ENCODE assay signal across 21 mouse cellular contexts in genomic region chr16:24567562-24567961, GRCm38 (mm10).
DNase-seq lines count a peak whose midpoint lies in the region; ATAC-seq and TF ChIP-seq lines count a peak whose summit lies in the region.
"Had no signal": no experiment of that assay in that cellular context is flagged by ENCODE, and none has a peak within 500 bp of the region (broad histone marks: within the 10 kb centered on the region; RNA-seq: fewer than 3 reads in every experiment).

No protein-coding gene starts in this region.

- no peak for TF ChIP-seq POLR2A in lung, adult 2 months (IDR thresholded peaks at IDR 0.05; ENCODE audit: borderline replicate concordance, extremely low read depth, low read depth, low read length)

- no peak for ATAC-seq in heart, embryonic 11.5 days (replicated peaks; ENCODE audit: insufficient number of reproducible peaks, low FRiP score, low TSS enrichment)
- no peak for ATAC-seq in lung, postnatal 0 days
- ATAC-seq: forebrain, postnatal 0 days; hindbrain, embryonic 16.5 days; intestine, embryonic 15.5 days; Patski had no signal

- 0 out of 2 replicates have a peak overlapping the region, but pooled peaks have one; percentile 10 for H3K27ac ChIP-seq in heart, embryonic 11.5 days (ENCODE audit: low read depth, low read length)
- peak overlapping the region; percentile 3; the same call in 1 of the 2 replicates for H3K27ac ChIP-seq in lung, postnatal 0 days (ENCODE audit: low read length)
- no peak overlapping the region for H3K27ac ChIP-seq in ES-E14 (ENCODE audit: insufficient read depth, low read depth, low read length, poor library complexity, severe bottlenecking)
- H3K27ac ChIP-seq: embryonic facial prominence, embryonic 13.5 days; heart, adult 2 months; hindbrain, embryonic 10.5 days; hindbrain, embryonic 13.5 days; intestine, embryonic 15.5 days had no signal

- in situ Hi-C loops in ES-E14 (cut with MboI; ENCODE audit: low sequenced_read_pairs in 2 of 2, unreplicated experiment in 2 of 2) = no loop called here

- TF ChIP-seq CTCF in lung, postnatal 0 days (IDR thresholded peaks at IDR 0.05) = no peak
- TF ChIP-seq CTCF in lung, adult 2 months (IDR thresholded peaks at IDR 0.05; ENCODE audit: insufficient read depth, low read length) = no peak

- no peak for DNase-seq in heart, postnatal 4 days
- no peak for DNase-seq in lung, postnatal 0 days (ENCODE audit: low spot score)
- no peak for DNase-seq in lung, adult 2 months
- DNase-seq in 3T3-L1 (ENCODE audit: low read depth, low spot score) = peak; percentile 53
- DNase-seq in ES-E14 (ENCODE audit: low read depth, low spot score) = no peak
- DNase-seq in testis, postnatal 14 days (ENCODE audit: low spot score) = no peak
- DNase-seq: cerebellum, adult 18-20 months; cerebellum, adult 9-10 months; cerebellum, postnatal 14 days; forebrain, postnatal 0 days; gastrocnemius, postnatal 36 days; heart, adult 2 months had no signal

- H3K9me3 ChIP-seq in heart, embryonic 11.5 days (replicated peaks; ENCODE audit: control insufficient read depth, low read length) = no peaks in the 10 kb centered on the region
- H3K9me3 ChIP-seq in lung, postnatal 0 days (ENCODE audit: low read length) = no peaks in the 10 kb centered on the region
- H3K9me3 ChIP-seq in ES-E14 (ENCODE audit: control insufficient read depth, insufficient read depth, low read depth, low read length) = no peaks in the 10 kb centered on the region
- H3K9me3 ChIP-seq: embryonic facial prominence, embryonic 13.5 days; heart, embryonic 10.5 days; hindbrain, embryonic 10.5 days; hindbrain, embryonic 13.5 days; intestine, embryonic 15.5 days had no signal

- no peak overlapping the region for H3K4me3 ChIP-seq in heart, embryonic 11.5 days (ENCODE audit: low read depth, low read length)
- no peak overlapping the region for H3K4me3 ChIP-seq in lung, postnatal 0 days (ENCODE audit: low read depth, low read length)
- no peak overlapping the region for H3K4me3 ChIP-seq in lung, adult 2 months (replicated peaks; ENCODE audit: extremely low read depth, low read depth, low read length)
- no peak overlapping the region for H3K4me3 ChIP-seq in ES-E14 (ENCODE audit: insufficient read depth in 1 of 2, low read depth in 1 of 2, low read length in 2 of 2, poor library complexity in 1 of 2, severe bottlenecking in 1 of 2)
- H3K4me3 ChIP-seq: embryonic facial prominence, embryonic 13.5 days; heart, adult 2 months; heart, embryonic 10.5 days; hindbrain, embryonic 10.5 days; hindbrain, embryonic 13.5 days; intestine, embryonic 15.5 days had no signal

- H3K4me1 ChIP-seq in heart, embryonic 11.5 days (ENCODE audit: control insufficient read depth, insufficient read depth, low read length) = peaks cover 27% of the 10 kb centered on the region
- peaks cover 4% of the 10 kb centered on the region; the same call in 1 of the 2 replicates for H3K4me1 ChIP-seq in lung, postnatal 0 days (ENCODE audit: insufficient read depth, low read depth, low read length)
- H3K4me1 ChIP-seq in lung, adult 2 months (ENCODE audit: control insufficient read depth, insufficient read depth, low read length) = peaks cover 9% of the 10 kb centered on the region
- H3K4me1 ChIP-seq in ES-E14 (ENCODE audit: control insufficient read depth in 2 of 2, insufficient read depth in 2 of 2, low read length in 2 of 2, poor library complexity in 1 of 2) = peaks cover 0 to 3% of the 10 kb centered on the region in 2 experiments; a peak in 1 of 4 replicates

- WGBS in heart, embryonic 11.5 days (ENCODE audit: insufficient replicate concordance) = 69% methylated on average over 3 of the region's 3 CpGs
- 88% methylated on average over 3 of the region's 3 CpGs for WGBS in lung, postnatal 0 days
- 93% methylated on average over 3 of the region's 3 CpGs for WGBS in lung, adult 2 months

- TF ChIP-seq EP300 in lung, postnatal 0 days (IDR thresholded peaks at IDR 0.05) = no peak

- H3K9ac ChIP-seq in heart, embryonic 11.5 days (ENCODE audit: low read depth, low read length) = no peak overlapping the region
- H3K9ac ChIP-seq in lung, postnatal 0 days (replicated peaks; ENCODE audit: low read depth) = no peak overlapping the region
- H3K9ac ChIP-seq in ES-E14 (ENCODE audit: insufficient read depth, low read depth, low read length, poor library complexity, severe bottlenecking) = no peak overlapping the region
- H3K9ac ChIP-seq: embryonic facial prominence, embryonic 13.5 days; forebrain, postnatal 0 days; hindbrain, embryonic 13.5 days; intestine, embryonic 15.5 days had no signal

- no peaks in the 10 kb centered on the region for H3K27me3 ChIP-seq in heart, embryonic 11.5 days (ENCODE audit: control insufficient read depth, insufficient read depth, low read length)
- no peaks in the 10 kb centered on the region for H3K27me3 ChIP-seq in lung, postnatal 0 days (replicated peaks; ENCODE audit: insufficient read depth, low read length)
- H3K27me3 ChIP-seq: embryonic facial prominence, embryonic 13.5 days; hindbrain, embryonic 13.5 days; intestine, embryonic 15.5 days; Patski had no signal

- H3K4me2 ChIP-seq in heart, embryonic 11.5 days = no peak overlapping the region
- H3K4me2 ChIP-seq in lung, postnatal 0 days (replicated peaks; ENCODE audit: low read depth, low read length) = no peak overlapping the region
- H3K4me2 ChIP-seq: embryonic facial prominence, embryonic 13.5 days; hindbrain, embryonic 13.5 days; intestine, embryonic 15.5 days had no signal

- H3K36me3 ChIP-seq in heart, embryonic 11.5 days (ENCODE audit: control insufficient read depth, insufficient read depth, low read length) = no peaks in the 10 kb centered on the region
- H3K36me3 ChIP-seq in lung, postnatal 0 days (ENCODE audit: insufficient read depth, low read length) = no peaks in the 10 kb centered on the region
- no peaks in the 10 kb centered on the region for H3K36me3 ChIP-seq in ES-E14 (ENCODE audit: control insufficient read depth, insufficient read depth, low read length, poor library complexity, severe bottlenecking)
- H3K36me3 ChIP-seq: embryonic facial prominence, embryonic 13.5 days; G1E; heart, embryonic 10.5 days; hindbrain, embryonic 10.5 days; hindbrain, embryonic 13.5 days; intestine, embryonic 15.5 days had no signal

TF ChIP-seq in ES-E14, 5 proteins besides CTCF, POLR2A, EP300 and RAD21:
- TF ChIP-seq ZNF384 (IDR thresholded peaks at IDR 0.05; ENCODE audit: low read depth, low read length) (peak; percentile 51; the same call in 1 of the 2 replicates), CHD2 (IDR thresholded peaks at IDR 0.05; ENCODE audit: low read depth, low read length) (no peak)
TF ChIP-seq in ES-E14: peak in this region for 1.
